Mouse (Mus musculus) midbrain, embryonic 12.5 days (tissue): ENCODE data around the gene Atoh7. TPM values are rescaled to one million over a fixed set of nuclear protein-coding genes. Genes with fewer than 3 reads are reported as not detected.

Source experiments
- ATAC-seq: fragments of 200-750 bp; cut with Nextera tagmentation; 2 replicates; pipeline ENCODE4 v1.8.0; 2017; ENCODE audit warnings: low read depth, moderate TSS enrichment, moderate library complexity; ENCODE audit not compliant: low FRiP score
- H3K27ac ChIP-seq: fragments of 300-500 bp; sonication (generic); replicated peaks from 2 replicates; pipeline ENCODE4 v1.5.1; 2016; ENCODE audit warnings: mild to moderate bottlenecking
- H3K27me3 ChIP-seq: fragments of 300-500 bp; sonication (generic); 2 replicates; pipeline ENCODE4 v1.6.1; 2016; ENCODE audit warnings: mild to moderate bottlenecking
- H3K36me3 ChIP-seq: fragments of 300-500 bp; sonication (generic); 2 replicates; pipeline ENCODE4 v1.6.1; 2016
- H3K4me1 ChIP-seq: fragments of 300-500 bp; sonication (generic); 2 replicates; pipeline ENCODE4 v1.6.1; 2016
- H3K4me2 ChIP-seq: fragments of 300-500 bp; sonication (generic); replicated peaks from 2 replicates; pipeline ENCODE4 v1.6.1; 2016; ENCODE audit warnings: mild to moderate bottlenecking, moderate library complexity
- H3K4me3 ChIP-seq: fragments of 300-500 bp; sonication (generic); 2 replicates; pipeline ENCODE4 v1.5.1; 2016; ENCODE audit warnings: mild to moderate bottlenecking
- H3K9ac ChIP-seq: fragments of 300-500 bp; sonication (generic); replicated peaks from 2 replicates; pipeline ENCODE4 v1.6.1; 2016; ENCODE audit warnings: mild to moderate bottlenecking, moderate library complexity
- H3K9me3 ChIP-seq: fragments of 300-500 bp; sonication (generic); 2 replicates; pipeline ENCODE4 v1.6.1; 2016; ENCODE audit warnings: mild to moderate bottlenecking
- WGBS: fragments of 180-500 bp; shearing (Covaris S2); methylation state at CpG from one replicate; pipeline ENCODE4 v1.1.7; 2016; 5-methylcytosine and 5-hydroxymethylcytosine counted together
- polyA plus RNA-seq: library from polyadenylated mRNA; unstranded; fragments of >200 nt; fragmentation: Nextera tagmentation; extraction: Ambion mirVana; gene quantifications from 2 replicates; pipeline ENCODE4 v1.2.1, GENCODE M21; 2016

Atoh7 gene
- polyA plus RNA-seq, 1 experiment from 2014 or later: 0.70 TPM

DNA sequence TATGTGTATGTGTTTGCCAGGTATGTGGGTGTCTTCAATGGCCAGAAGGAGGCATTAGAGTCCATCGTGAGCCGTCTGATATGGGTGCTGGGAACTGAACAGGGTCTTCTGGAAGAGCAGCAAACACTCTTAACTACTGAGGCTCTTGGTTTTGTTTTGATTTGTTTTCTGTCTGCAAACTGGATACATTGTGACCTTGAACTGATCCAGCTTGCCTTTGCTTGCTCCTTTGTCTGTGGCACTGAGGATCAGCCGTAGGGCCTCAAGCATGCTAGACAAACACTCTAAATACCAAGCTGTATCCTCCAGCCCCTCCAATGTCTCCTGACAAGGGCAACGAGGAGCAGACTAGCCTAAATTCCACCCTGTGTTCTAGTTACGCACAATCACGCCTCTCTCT is 27.7 kb downstream of the Atoh7 start:
- Histone ChIP-seq H3K4me1 (no peaks in the 10 kb centered on the region), H3K27ac (no peak overlapping the region), H3K36me3 (no peaks in the 10 kb centered on the region), H3K9ac (no peak overlapping the region), H3K27me3 (no peaks in the 10 kb centered on the region), H3K4me2 (no peak overlapping the region), H3K9me3 (no peaks in the 10 kb centered on the region), H3K4me3 (no peak overlapping the region)
- WGBS: 90% methylated on average over 6 of the region's 6 CpGs
- no peak for ATAC-seq

DNA sequence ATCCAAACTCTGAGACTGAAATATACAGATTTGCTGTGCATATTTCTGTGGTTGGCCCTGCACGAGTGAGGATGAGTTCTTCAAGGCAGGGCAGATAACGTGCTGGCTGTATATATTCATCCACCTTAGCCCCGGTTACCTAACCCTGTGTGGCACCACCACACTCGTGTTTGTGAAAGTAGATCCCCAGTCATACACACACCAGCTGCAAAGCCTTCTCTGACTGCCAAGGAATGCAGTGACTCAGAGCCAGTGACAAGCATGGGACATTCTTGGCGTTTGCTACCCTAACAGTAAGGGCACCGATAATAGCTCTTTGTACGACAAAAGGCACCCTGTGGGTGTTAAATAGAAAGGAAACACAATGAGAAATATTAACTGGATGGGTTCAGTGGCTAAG is 28.8 kb downstream of the Atoh7 start:
- Histone ChIP-seq H3K36me3 (no peaks in the 10 kb centered on the region), H3K4me2 (no peak overlapping the region), H3K9me3 (no peaks in the 10 kb centered on the region), H3K9ac (no peak overlapping the region), H3K4me3 (no peak overlapping the region), H3K27ac (no peak overlapping the region), H3K4me1 (no peaks in the 10 kb centered on the region), H3K27me3 (no peaks in the 10 kb centered on the region)
- WGBS: 78% methylated on average over 7 of the region's 7 CpGs
- no peak for ATAC-seq

- Histone ChIP-seq H3K4me1 (no peaks in the 10 kb centered on the region), H3K4me3 (no peak overlapping the region), H3K36me3 (no peaks in the 10 kb centered on the region), H3K9ac (no peak overlapping the region), H3K27ac (no peak overlapping the region), H3K27me3 (no peaks in the 10 kb centered on the region), H3K9me3 (no peaks in the 10 kb centered on the region), H3K4me2 (no peak overlapping the region)
- ATAC-seq: no peak
- WGBS: 77% methylated on average over 7 of the region's 7 CpGs
These were observed 31.0 kb downstream of the Atoh7 start for GRCm38 (mm10) chr10:63130500-63130899.

DNA sequence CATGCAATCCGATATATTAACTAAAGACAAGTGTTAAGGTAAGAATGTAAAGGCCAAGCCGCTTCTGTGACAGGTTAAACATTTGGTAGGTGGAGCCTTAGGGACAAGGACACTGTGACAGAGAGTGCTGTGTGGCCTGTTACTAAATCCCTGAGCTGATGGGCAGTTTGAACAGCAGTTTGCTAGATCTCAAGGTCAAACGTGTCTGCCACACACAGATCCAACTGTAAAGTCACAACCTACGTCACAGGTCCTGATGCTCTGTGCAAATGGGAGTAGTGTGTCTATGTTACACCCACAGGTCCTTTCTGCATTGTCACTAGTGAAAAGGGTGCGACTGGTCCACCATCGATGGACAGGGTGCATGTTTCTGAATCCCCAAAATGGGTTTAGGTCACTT is 32.9 kb downstream of the Atoh7 start:
- Histone ChIP-seq H3K4me3 (no peak overlapping the region), H3K27me3 (no peaks in the 10 kb centered on the region), H3K4me1 (no peaks in the 10 kb centered on the region), H3K27ac (no peak overlapping the region), H3K9ac (no peak overlapping the region), H3K4me2 (no peak overlapping the region), H3K36me3 (no peaks in the 10 kb centered on the region), H3K9me3 (no peaks in the 10 kb centered on the region)
- WGBS: 92% methylated on average over 6 of the region's 6 CpGs
- no peak for ATAC-seq

DNA sequence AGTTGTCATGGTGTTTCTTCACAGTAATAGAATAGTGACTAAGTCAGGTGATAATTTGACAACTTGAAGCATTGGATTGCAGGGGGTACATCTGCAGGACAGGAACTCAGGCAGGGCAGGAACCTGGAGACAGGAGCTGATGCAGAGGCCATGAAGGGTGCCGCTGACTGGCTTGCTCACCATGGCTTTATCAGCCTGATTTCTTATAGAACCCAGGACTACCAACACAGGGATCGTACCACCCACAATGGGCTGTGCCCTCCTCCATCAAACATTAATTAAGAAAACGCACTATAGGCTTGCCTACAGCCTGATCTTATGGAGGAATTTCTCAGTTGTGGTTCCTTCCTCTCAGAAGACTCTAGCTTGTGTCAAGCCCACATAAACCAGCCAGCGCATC is 33.9 kb downstream of the Atoh7 start:
- Histone ChIP-seq H3K27ac (no peak overlapping the region), H3K27me3 (no peaks in the 10 kb centered on the region), H3K36me3 (no peaks in the 10 kb centered on the region), H3K9ac (no peak overlapping the region), H3K4me2 (no peak overlapping the region), H3K4me3 (no peak overlapping the region), H3K4me1 (no peaks in the 10 kb centered on the region), H3K9me3 (no peaks in the 10 kb centered on the region)
- WGBS: 89% methylated on average over 4 of the region's 4 CpGs
- ATAC-seq: no peak

DNA sequence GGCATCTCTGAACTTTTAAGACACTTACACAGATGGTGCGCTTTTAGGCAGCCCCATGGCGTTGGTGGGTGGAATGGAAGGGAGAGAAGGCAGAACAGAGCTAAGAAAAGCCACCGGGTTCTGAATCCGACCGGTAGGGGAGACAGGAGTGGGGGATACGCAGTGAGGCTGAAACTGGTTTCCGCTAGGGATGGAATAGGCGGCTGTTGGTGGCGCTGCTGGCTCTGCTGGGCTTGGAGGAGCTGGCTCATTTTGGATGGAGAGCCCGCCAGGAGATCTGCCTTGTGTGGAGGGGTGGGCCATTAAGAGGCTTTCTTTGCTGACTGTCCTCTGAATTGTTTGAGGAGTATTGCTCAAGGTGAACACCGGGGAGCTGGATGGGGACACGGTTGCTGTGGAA is 36.2 kb downstream of the Atoh7 start:
- H3K4me1 ChIP-seq: no peaks in the 10 kb centered on the region
- H3K27me3 ChIP-seq: no peaks in the 10 kb centered on the region
- ATAC-seq: no peak
- no peak overlapping the region for H3K9ac ChIP-seq
- no peaks in the 10 kb centered on the region for H3K9me3 ChIP-seq
- no peak overlapping the region for H3K4me3 ChIP-seq
- H3K4me2 ChIP-seq: no peak overlapping the region
- no peak overlapping the region for H3K27ac ChIP-seq
- WGBS: 53% methylated on average over 12 of the region's 12 CpGs
- no peaks in the 10 kb centered on the region for H3K36me3 ChIP-seq

- WGBS: 89% methylated on average over 6 of the region's 6 CpGs
- no peak overlapping the region for H3K4me3 ChIP-seq
- no peak overlapping the region for H3K4me2 ChIP-seq
- no peaks in the 10 kb centered on the region for H3K36me3 ChIP-seq
- H3K9me3 ChIP-seq: no peaks in the 10 kb centered on the region
- H3K27ac ChIP-seq: no peak overlapping the region
- H3K27me3 ChIP-seq: no peaks in the 10 kb centered on the region
- H3K9ac ChIP-seq: no peak overlapping the region
- no peak for ATAC-seq
- H3K4me1 ChIP-seq: no peaks in the 10 kb centered on the region
These were observed 37.0 kb downstream of the Atoh7 start for GRCm38 (mm10) chr10:63136436-63136835.

GRCm38 (mm10) chr10:63142660-63143059 is 43.2 kb downstream of the Atoh7 start:
- no peaks in the 10 kb centered on the region for H3K36me3 ChIP-seq
- H3K27me3 ChIP-seq: no peaks in the 10 kb centered on the region
- no peaks in the 10 kb centered on the region for H3K4me1 ChIP-seq
- ATAC-seq: no peak
- H3K9ac ChIP-seq: no peak overlapping the region
- no peaks in the 10 kb centered on the region for H3K9me3 ChIP-seq
- no peak overlapping the region for H3K4me3 ChIP-seq
- no peak overlapping the region for H3K27ac ChIP-seq
- no peak overlapping the region for H3K4me2 ChIP-seq
- WGBS: 91% methylated on average over 13 of the region's 13 CpGs

Other genes starting within 250 kb of the Atoh7 start
- 35.2 and 35.6 TPM in 2 replicates for gene Tet1, start 190.7 kb upstream of the Atoh7 start, polyA plus RNA-seq
- 10.5 and 12.8 TPM in 2 replicates for gene Slc25a16, start 179.0 kb upstream of the Atoh7 start, polyA plus RNA-seq
- gene Dna2, start 152.6 kb upstream of the Atoh7 start, polyA plus RNA-seq: 18.0 and 18.7 TPM in 2 replicates
- 37.6 and 38.3 TPM in 2 replicates for gene Rufy2, start 119.4 kb upstream of the Atoh7 start, polyA plus RNA-seq
- 265 and 271 TPM in 2 replicates for gene Hnrnph3, start 75.4 kb upstream of the Atoh7 start, polyA plus RNA-seq
- gene Pbld2, start 75.3 kb upstream of the Atoh7 start, polyA plus RNA-seq: 1.0 and 1.2 TPM in 2 replicates
- 1.2 TPM in 2 replicates for gene Pbld1, start 39.5 kb upstream of the Atoh7 start, polyA plus RNA-seq
- gene Mypn, start 104.3 kb downstream of the Atoh7 start, polyA plus RNA-seq: 0.08 and 0.13 TPM in 2 replicates
- 43.5 and 45.2 TPM in 2 replicates for gene Herc4, start 144.2 kb downstream of the Atoh7 start, polyA plus RNA-seq